18 mouse cellular contexts compared by ENCODE assay signal in the genomic region with DNA sequence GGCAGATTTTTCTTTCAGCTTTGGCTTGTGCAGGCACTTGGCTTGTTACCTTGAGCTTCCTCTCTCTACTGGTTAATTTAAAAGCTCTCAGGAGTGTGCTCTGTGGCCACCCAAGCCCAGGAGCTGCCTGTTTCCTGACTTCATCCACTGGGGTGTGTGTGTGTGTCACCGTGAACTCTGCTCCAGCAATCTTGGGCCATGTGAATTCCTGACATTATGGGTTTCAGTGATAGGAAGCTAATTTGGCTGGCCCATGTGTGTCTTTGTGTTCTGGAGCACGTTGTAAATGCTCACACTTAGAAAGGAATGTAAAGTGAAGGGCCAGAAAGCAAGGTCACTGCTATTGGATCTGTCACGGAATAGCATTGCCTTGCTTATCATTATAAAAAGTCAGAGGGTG.
A peak's percentile ranks its signal among the peaks of the same experiment; 100 is the strongest.
DNase-seq lines count a peak whose midpoint lies in the region; ATAC-seq and TF ChIP-seq lines count a peak whose summit lies in the region.
"Had no signal": no experiment of that assay in that cellular context is flagged by ENCODE, and none has a peak within 500 bp of the region (broad histone marks: within the 10 kb centered on the region; RNA-seq: fewer than 3 reads in every experiment).

No protein-coding gene starts in this region.

- intact Hi-C loops in heart, adult 2 months (cut with DNase I), result no loop called here
- intact Hi-C loops in heart, postnatal 10 days (cut with DNase I), result no loop called here

- peaks cover 1% of the 10 kb centered on the region; the same call in 1 of the 2 replicates for H3K79me2 ChIP-seq in heart, adult 2 months (replicated peaks; ENCODE audit: control insufficient read depth, insufficient read depth, low read length)

- H3K27ac ChIP-seq in brown adipose tissue, adult 24 weeks (replicated peaks; ENCODE audit: low read depth, low read length), result peak overlapping the region; percentile 88
- H3K27ac ChIP-seq in heart, adult 2 months, result peak overlapping the region; percentile 89
- H3K27ac ChIP-seq in midbrain, embryonic 11.5 days (ENCODE audit: low read depth, low read length), result no peak overlapping the region
- H3K27ac ChIP-seq: forebrain, embryonic 12.5 days; hindbrain, embryonic 13.5 days; limb, embryonic 12.5 days; stomach, embryonic 15.5 days had no signal

- no peaks in the 10 kb centered on the region for H3K9me3 ChIP-seq in midbrain, embryonic 11.5 days (ENCODE audit: control insufficient read depth, low read length)
- H3K9me3 ChIP-seq: forebrain, embryonic 12.5 days; hindbrain, embryonic 13.5 days; limb, embryonic 12.5 days; stomach, embryonic 15.5 days had no signal

- H3K4me1 ChIP-seq in brown adipose tissue, adult 24 weeks (ENCODE audit: control insufficient read depth, insufficient read depth, insufficient read length, low read length), result peaks cover 30% of the 10 kb centered on the region
- peaks cover 27% of the 10 kb centered on the region for H3K4me1 ChIP-seq in heart, adult 2 months (ENCODE audit: control insufficient read depth, insufficient read depth, low read length)
- H3K4me1 ChIP-seq in midbrain, embryonic 11.5 days (ENCODE audit: control insufficient read depth, insufficient read depth, low read length), result no peaks in the 10 kb centered on the region
- H3K4me1 ChIP-seq: forebrain, embryonic 12.5 days; hindbrain, embryonic 13.5 days; limb, embryonic 12.5 days; stomach, embryonic 15.5 days had no signal

- H3K36me3 ChIP-seq in heart, adult 2 months (ENCODE audit: control insufficient read depth, insufficient read depth, low read length), result peaks cover 52% of the 10 kb centered on the region
- no peaks in the 10 kb centered on the region for H3K36me3 ChIP-seq in midbrain, embryonic 11.5 days (ENCODE audit: control insufficient read depth, insufficient read depth, low read length)
- H3K36me3 ChIP-seq: forebrain, embryonic 12.5 days; hindbrain, embryonic 13.5 days; limb, embryonic 12.5 days; stomach, embryonic 15.5 days had no signal

- no peak; the same call in 1 of the 2 replicates for TF ChIP-seq POLR2A in heart, adult 2 months (IDR thresholded peaks at IDR 0.05; ENCODE audit: insufficient read depth, low read depth, low read length)

- TF ChIP-seq CTCF in heart, adult 2 months (IDR thresholded peaks at IDR 0.05), result peak; percentile 30

- DNase-seq in heart, adult 2 months, result peak in 1 of 2 experiments; percentile 81
- peak; percentile 73 to 83 for DNase-seq in heart, postnatal 10 days
- peak; percentile 20 for DNase-seq in kidney, postnatal 10 days
- no peak for DNase-seq in cerebellum, postnatal 36 days
- no peak for DNase-seq in right cerebral cortex, postnatal 25 days
- DNase-seq in midbrain, embryonic 11.5 days (ENCODE audit: low spot score, missing footprints), result no peak
- DNase-seq: adrenal gland, adult 8-10 months; cerebellum, postnatal 14 days; gastrocnemius, postnatal 14 days; lung, adult 2 months; right cerebral cortex, postnatal 4 days had no signal

- no peak overlapping the region for H3K4me2 ChIP-seq in midbrain, embryonic 11.5 days
- H3K4me2 ChIP-seq: forebrain, embryonic 12.5 days; hindbrain, embryonic 13.5 days; limb, embryonic 12.5 days; stomach, embryonic 15.5 days had no signal

- WGBS in heart, adult 2 months, result 6% methylated on average over 3 of the region's 3 CpGs
- WGBS in midbrain, embryonic 11.5 days, result 83% methylated on average over 3 of the region's 3 CpGs

- no peaks in the 10 kb centered on the region for H3K27me3 ChIP-seq in heart, adult 2 months (ENCODE audit: control insufficient read depth, insufficient read depth, low read length)
- H3K27me3 ChIP-seq in midbrain, embryonic 11.5 days (ENCODE audit: control insufficient read depth, insufficient read depth, low read length), result no peaks in the 10 kb centered on the region
- H3K27me3 ChIP-seq: CH12.LX; forebrain, embryonic 12.5 days; hindbrain, embryonic 13.5 days; limb, embryonic 12.5 days; stomach, embryonic 15.5 days had no signal

- no peak overlapping the region for H3K4me3 ChIP-seq in brown adipose tissue, adult 24 weeks (ENCODE audit: insufficient read depth, low read depth, low read length)
- no peak overlapping the region for H3K4me3 ChIP-seq in heart, adult 2 months
- H3K4me3 ChIP-seq in midbrain, embryonic 11.5 days (ENCODE audit: low read depth, low read length), result no peak overlapping the region
- H3K4me3 ChIP-seq: forebrain, embryonic 12.5 days; hindbrain, embryonic 13.5 days; limb, embryonic 12.5 days; myocyte; stomach, embryonic 15.5 days had no signal

- ATAC-seq in midbrain, embryonic 11.5 days (ENCODE audit: low FRiP score), result no peak

- TF ChIP-seq EP300 in heart, adult 2 months (IDR thresholded peaks at IDR 0.05; ENCODE audit: insufficient read depth, low read depth, low read length), result peak; percentile 99

- H3K9ac ChIP-seq in heart, adult 2 months (ENCODE audit: low read depth, low read length), result no peak overlapping the region; the same call in 1 of the 2 replicates
- H3K9ac ChIP-seq in midbrain, embryonic 11.5 days (ENCODE audit: low read length), result no peak overlapping the region
- H3K9ac ChIP-seq: forebrain, embryonic 12.5 days; hindbrain, embryonic 13.5 days; limb, embryonic 12.5 days; stomach, embryonic 15.5 days had no signal

Comparison
In these comparisons a context has a peak if more than half of its experiments do, and no peak if none do; other contexts are left out.
1. DNase-seq: peak in heart, postnatal 10 days (2 of 2) and kidney, postnatal 10 days (single experiment); none in cerebellum, postnatal 36 days (0 of 2), right cerebral cortex, postnatal 25 days (single experiment) and midbrain, embryonic 11.5 days (single experiment).